Mouse (Mus musculus) central nervous system, embryonic 11.5 days (tissue): ENCODE data around the gene Cers4. TPM values are rescaled to one million over a fixed set of nuclear protein-coding genes. Genes with fewer than 3 reads are reported as not detected.

Experiments
- polyA plus RNA-seq: library from polyadenylated mRNA; depleted of rRNA; stranded (reverse); fragments of >200 nt; gene quantifications from 2 replicates; pipeline ENCODE4 v1.2.3, GENCODE M21; 2012; rRNA removed

Cers4 gene
- polyA plus RNA-seq: 18.2 and 21.5 TPM in 2 replicates

DNA sequence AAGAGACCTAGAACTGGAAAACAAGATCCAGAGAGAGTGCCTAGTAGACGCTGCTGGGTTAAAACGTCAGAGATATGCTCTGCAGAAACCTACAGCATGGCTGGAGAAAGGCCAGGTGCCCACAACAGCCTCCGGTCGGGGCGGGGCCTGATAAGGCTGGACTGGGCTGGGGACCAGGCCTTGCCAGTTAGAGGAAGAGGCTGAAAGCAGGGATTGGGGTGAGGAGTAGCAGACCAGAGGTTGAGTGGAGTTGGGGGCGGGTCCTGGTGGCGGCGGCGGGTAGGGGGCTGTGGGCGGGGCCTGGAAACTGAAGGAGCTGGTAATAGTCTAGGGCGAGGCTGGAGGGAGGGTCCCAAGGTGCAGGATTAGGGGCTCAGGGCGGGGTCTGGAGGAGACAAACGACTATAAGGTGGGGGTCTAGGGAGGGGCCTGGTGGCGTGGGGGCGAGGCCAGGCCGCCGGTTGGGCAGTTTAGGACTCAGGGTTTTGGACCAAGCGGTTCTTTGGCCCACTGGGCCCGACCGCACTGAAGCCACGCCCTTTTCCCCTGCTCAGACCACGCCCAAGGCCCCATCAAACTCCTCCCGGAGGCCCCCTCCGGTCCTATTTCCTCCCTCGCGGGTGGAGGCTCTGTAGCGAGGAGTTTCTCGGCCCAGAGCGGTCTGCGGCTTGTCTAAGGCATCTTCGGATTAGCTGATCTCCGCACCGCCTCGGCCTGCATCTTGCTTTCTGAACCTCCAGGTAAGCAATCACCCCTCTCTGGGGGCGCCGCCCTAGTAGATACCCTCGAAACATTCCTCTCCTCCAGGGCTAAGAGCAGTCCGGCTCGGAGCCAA lies at the start of gene Cers4:
TSS of gene Cers4 (plus strand) at position 176 of the 835 bp plus-strand sequence.

Other genes with a start within 250 kb of the Cers4 start
- 25.9 and 32.2 TPM in 2 replicates for gene Tgfbr3l, start 244.8 kb upstream of the Cers4 start, polyA plus RNA-seq
- 47.8 and 71.6 TPM in 2 replicates for gene Snapc2, start 239.9 kb upstream of the Cers4 start, polyA plus RNA-seq
- gene Ctxn1, start 233.8 kb upstream of the Cers4 start, polyA plus RNA-seq: 153 and 192 TPM in 2 replicates
- 89.5 and 95.6 TPM in 2 replicates for gene Timm44, start 217.1 kb upstream of the Cers4 start, polyA plus RNA-seq
- 15.2 and 19.8 TPM in 2 replicates for gene Ccl25, start 167.8 kb upstream of the Cers4 start, polyA plus RNA-seq
- gene Elavl1, start 167.6 kb upstream of the Cers4 start, polyA plus RNA-seq: 61.1 and 104 TPM in 2 replicates
- 4.1 and 7.1 TPM in 2 replicates for gene Zfp958, start 120.1 kb downstream of the Cers4 start, polyA plus RNA-seq